Mouse (Mus musculus) lung, embryonic 14.5 days (tissue): Measurements from ENCODE around the gene Dock6. TPM values are rescaled to one million over a fixed set of nuclear protein-coding genes. Genes with fewer than 3 reads are reported as not detected.

ENCODE experiments used
- ATAC-seq: fragments of 200-750 bp; cut with Nextera tagmentation; 2 replicates; pipeline ENCODE4 v1.8.0; 2017; ENCODE audit warnings: mild to moderate bottlenecking, moderate TSS enrichment, moderate library complexity; ENCODE audit not compliant: insufficient read depth
- DNase-seq: peaks from one replicate; pipeline ENCODE4 v3.0.0-alpha.2; 2015
- H3K27ac ChIP-seq: fragments of 300-500 bp; sonication (generic); 2 replicates; pipeline ENCODE4 v1.5.1; 2014; ENCODE audit warnings: low read depth, mild to moderate bottlenecking, moderate library complexity
- H3K27me3 ChIP-seq: fragments of 300-500 bp; sonication (generic); 2 replicates; pipeline ENCODE4 v1.6.1; 2014; ENCODE audit warnings: low read length, control low read depth; ENCODE audit not compliant: insufficient read depth
- H3K36me3 ChIP-seq: fragments of 300-500 bp; sonication (generic); 2 replicates; pipeline ENCODE4 v1.6.1; 2014; ENCODE audit warnings: control low read depth; ENCODE audit not compliant: insufficient read depth
- H3K4me1 ChIP-seq: fragments of 300-500 bp; sonication (generic); 2 replicates; pipeline ENCODE4 v1.6.1; 2014; ENCODE audit warnings: antibody characterized with exemption, control low read depth; ENCODE audit not compliant: insufficient read depth
- H3K4me2 ChIP-seq: fragments of 300-500 bp; sonication (generic); 2 replicates; pipeline ENCODE4 v1.6.1; 2014; ENCODE audit warnings: mild to moderate bottlenecking
- H3K4me3 ChIP-seq: fragments of 300-500 bp; sonication (generic); 2 replicates; pipeline ENCODE4 v1.5.1; 2014; ENCODE audit warnings: low read depth, low read length
- H3K9ac ChIP-seq: fragments of 300-500 bp; sonication (generic); 2 replicates; pipeline ENCODE4 v1.6.1; 2014
- H3K9me3 ChIP-seq: fragments of 300-500 bp; sonication (generic); 2 replicates; pipeline ENCODE4 v1.6.1; 2016; ENCODE audit warnings: low read depth, low read length, control low read depth
- CTCF ChIP-seq: IDR thresholded peaks from 2 replicates; pipeline ENCODE4 v1.5.1; 2016; ENCODE audit warnings: antibody characterized with exemption, low read depth
- WGBS: fragments of 180-500 bp; shearing (Covaris S2); extraction: QIAGEN DNeasy Blood & Tissue Kit; methylation state at CpG from one replicate; pipeline ENCODE4 v1.1.7; 2014; 5-methylcytosine and 5-hydroxymethylcytosine counted together
- polyA plus RNA-seq: library from polyadenylated mRNA; unstranded; fragments of >200 nt; fragmentation: Nextera tagmentation; extraction: Ambion mirVana; gene quantifications from 2 replicates; pipeline ENCODE4 v1.2.1, GENCODE M21; 2014

The Dock6 gene
- polyA plus RNA-seq, 1 experiment from 2014 or later, result 60.9 TPM

DNA sequence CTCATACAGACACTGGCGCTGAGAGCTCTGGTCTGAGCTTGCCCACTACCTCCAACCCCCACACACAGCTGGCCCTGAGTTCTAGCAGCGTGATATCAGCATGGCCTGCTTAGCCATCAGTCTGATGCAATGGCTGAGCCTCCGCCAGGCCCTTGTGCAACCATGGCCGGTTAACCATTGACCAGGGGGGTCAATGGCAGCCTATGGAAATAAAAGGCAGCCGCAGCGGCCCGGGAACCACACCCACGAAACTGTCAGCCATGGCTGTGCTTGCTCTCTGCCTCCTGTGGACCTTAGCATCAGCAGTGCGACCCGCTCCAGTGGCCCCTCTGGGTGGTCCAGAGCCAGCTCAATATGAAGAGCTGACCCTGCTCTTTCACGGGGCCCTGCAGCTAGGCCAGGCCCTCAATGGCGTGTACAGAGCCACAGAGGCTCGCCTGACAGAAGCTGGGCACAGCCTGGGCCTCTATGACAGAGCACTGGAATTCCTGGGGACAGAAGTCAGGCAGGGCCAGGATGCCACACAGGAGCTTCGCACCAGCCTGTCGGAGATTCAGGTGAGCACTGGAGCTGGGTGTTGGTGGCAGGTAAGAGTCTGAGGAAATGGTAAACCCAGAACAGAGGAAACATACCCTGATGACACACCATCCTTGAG lies 17.1 kb downstream of the Dock6 start, which contains the start of gene Angptl8:
Angptl8 (plus strand) TSS at position 253 of the 655 bp plus-strand sequence.
- H3K36me3 ChIP-seq, result peaks cover 85% of the 10 kb centered on the region
- H3K4me3 ChIP-seq, result no peak within 1 kb of the TSS
- H3K27ac ChIP-seq, result peak within 1 kb of the TSS; percentile 15; the same call in 1 of the 2 replicates
- DNase-seq, result peak; percentile 48
- no peaks in the 10 kb centered on the region for H3K4me1 ChIP-seq
- no peak for TF ChIP-seq CTCF
- 68% methylated on average over 15 of the region's 15 CpGs for whole genome bisulfite sequencing
- H3K27me3 ChIP-seq, result no peaks in the 10 kb centered on the region
- no peak for ATAC-seq
- H3K4me2 ChIP-seq, result no peak within 1 kb of the TSS
- no peak within 1 kb of the TSS for H3K9ac ChIP-seq
- H3K9me3 ChIP-seq, result no peaks in the 10 kb centered on the region

DNA sequence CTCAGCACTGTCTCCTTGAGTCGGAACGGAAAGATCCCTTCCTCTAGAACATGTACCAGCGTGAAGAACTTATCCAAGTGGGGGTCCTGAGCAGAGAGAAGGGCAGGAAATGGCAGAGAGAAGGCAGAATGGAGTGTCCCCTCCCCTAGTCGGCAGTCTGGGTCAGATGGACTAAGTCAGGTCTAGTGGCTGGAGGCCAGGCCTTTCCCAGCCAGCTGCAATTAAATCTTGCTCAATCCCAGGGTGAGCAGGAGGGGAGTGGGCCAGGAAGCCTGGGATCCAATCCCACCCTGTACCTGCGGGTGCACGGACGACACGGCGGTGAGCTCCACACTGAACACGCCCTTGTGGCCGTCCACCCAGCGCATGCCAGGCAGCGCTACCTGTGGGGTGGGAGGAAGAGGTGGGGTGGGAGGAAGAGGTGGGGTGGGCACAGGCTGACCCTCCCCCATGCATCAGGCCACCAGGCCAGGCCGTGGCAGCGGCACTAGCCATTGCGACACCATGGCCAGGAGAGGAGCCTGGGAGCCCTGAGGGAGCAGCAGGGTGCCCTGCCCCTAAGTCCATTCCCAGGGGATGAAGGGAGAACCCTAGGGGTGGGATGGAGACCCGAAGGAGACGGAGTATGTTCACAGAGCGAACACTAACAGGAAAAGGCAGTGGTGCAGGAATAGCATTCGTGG lies 20.7 kb downstream of the Dock6 start:
- Histone ChIP-seq H3K27me3 (no peaks in the 10 kb centered on the region), H3K4me3 (no peak overlapping the region), H3K36me3 (peaks cover 82% of the 10 kb centered on the region), H3K9ac (no peak overlapping the region), H3K4me2 (no peak overlapping the region), H3K27ac (no peak overlapping the region), H3K9me3 (no peaks in the 10 kb centered on the region), H3K4me1 (no peaks in the 10 kb centered on the region)
- TF ChIP-seq CTCF, result no peak
- 86% methylated on average over 20 of the region's 20 CpGs for WGBS
- ATAC-seq, result no peak
- DNase-seq, result no peak

DNA sequence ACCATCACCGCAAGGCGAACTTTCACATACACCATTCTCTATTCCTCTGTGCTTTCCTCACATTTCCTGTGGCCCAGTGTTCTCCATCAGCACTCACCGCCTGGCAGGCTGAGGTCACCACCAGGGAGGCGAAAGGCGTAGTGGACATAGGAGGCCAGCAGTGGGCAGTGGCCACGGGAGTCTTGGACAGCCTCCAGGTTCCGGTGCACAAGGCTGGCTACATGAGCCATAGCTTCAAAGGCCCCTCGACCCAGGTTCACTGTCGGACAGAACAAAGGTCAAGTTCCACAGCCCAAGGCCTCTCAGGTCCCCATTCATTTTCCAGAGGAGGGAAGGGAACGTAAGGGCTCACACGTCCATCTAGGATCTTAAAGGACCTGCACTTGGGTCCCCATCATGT lies 21.5 kb downstream of the Dock6 start:
- Histone ChIP-seq H3K9me3 (no peaks in the 10 kb centered on the region), H3K36me3 (peaks cover 78% of the 10 kb centered on the region), H3K27me3 (no peaks in the 10 kb centered on the region), H3K4me1 (no peaks in the 10 kb centered on the region), H3K4me2 (no peak overlapping the region), H3K9ac (no peak overlapping the region), H3K27ac (no peak overlapping the region), H3K4me3 (no peak overlapping the region)
- 0 out of 2 replicates have a peak, but pooled peaks have one; percentile 13 for TF ChIP-seq CTCF
- no peak for ATAC-seq
- DNase-seq, result no peak
- WGBS, result 75% methylated on average over 11 of the region's 11 CpGs

DNA sequence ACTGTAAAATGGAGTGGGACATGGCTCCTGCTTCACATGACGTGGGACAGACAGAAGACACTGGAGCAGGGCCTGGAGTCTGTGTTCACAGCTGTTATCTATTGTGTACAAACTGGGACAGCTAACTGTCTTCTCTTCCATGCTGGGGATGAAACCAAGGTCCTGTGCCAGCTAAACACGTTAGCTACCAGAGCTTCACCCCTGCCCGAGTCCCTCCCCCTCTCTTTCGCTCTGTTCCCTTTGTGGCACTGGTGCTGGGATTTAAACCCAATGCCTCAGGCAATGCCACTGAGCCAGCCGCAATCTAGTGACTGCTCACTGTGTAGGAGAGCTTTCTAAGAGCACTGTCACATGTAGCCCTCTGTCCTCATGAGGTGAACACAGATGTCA lies 22.0 kb downstream of the Dock6 start:
- no peak overlapping the region for H3K27ac ChIP-seq
- no peak overlapping the region for H3K4me2 ChIP-seq
- WGBS, result 80% methylated on average over 5 of the region's 5 CpGs
- H3K9ac ChIP-seq, result no peak overlapping the region
- no peaks in the 10 kb centered on the region for H3K9me3 ChIP-seq
- no peaks in the 10 kb centered on the region for H3K4me1 ChIP-seq
- no peak overlapping the region for H3K4me3 ChIP-seq
- H3K36me3 ChIP-seq, result peaks cover 74% of the 10 kb centered on the region
- no peaks in the 10 kb centered on the region for H3K27me3 ChIP-seq
- no peak for ATAC-seq
- no peak for TF ChIP-seq CTCF
- no peak for DNase-seq

DNA sequence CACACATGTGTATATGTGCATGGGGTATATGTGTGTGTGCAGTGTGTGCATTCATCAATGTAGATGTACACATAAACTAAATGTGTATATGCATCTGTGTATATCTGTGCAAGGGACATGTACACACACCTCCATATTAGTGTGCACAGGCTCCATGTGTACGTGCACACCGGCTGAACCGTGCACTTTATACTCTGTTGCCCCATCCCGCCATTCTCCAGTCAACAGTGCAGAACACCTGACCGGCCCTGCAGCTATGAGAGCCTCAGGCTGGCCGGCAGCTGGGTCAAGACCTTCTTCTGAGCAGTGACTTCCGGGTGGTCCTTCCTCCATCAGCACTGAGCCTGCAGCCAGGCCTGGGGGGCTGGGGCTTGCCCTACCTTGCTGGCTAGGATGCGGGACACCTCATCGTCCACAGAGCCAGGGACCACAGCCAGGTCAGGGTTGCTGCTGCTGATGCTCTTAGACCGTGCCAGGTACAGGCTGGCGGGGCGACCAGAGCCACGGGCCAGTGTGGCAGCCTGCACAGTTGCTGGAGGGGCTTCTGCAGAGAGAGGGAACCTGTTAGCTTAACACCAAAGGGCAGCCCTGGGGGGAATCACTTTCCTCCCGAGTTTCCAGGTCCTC lies 22.5 kb downstream of the Dock6 start:
- no peak for ATAC-seq
- no peak for DNase-seq
- peaks cover 68% of the 10 kb centered on the region for H3K36me3 ChIP-seq

DNA sequence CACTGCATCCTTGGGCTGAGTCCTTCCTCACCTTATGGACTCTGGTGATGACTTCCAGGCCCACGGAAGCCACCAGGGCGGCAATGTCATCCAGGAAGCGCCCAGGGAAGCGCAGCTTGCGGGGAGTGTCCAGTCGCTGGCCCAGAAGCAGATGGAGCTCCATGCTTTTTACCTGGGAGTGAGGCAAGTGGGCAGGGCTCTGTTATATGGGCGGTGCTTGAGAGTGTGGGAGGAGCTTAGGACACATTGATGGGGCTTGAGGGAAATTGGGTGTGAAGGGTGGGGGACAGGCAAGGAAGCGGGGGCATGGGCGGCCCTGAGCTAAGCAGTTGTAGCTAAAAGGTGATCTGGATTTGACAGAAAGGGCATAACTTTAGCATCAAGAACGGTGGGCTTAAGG lies 28.1 kb downstream of the Dock6 start:
- Histone ChIP-seq H3K27me3 (no peaks in the 10 kb centered on the region), H3K9ac (no peak overlapping the region), H3K27ac (no peak overlapping the region), H3K4me1 (no peaks in the 10 kb centered on the region), H3K4me3 (no peak overlapping the region), H3K9me3 (no peaks in the 10 kb centered on the region), H3K4me2 (no peak overlapping the region), H3K36me3 (peaks cover 56% of the 10 kb centered on the region)
- no peak for TF ChIP-seq CTCF
- no peak for ATAC-seq
- no peak for DNase-seq
- 59% methylated on average over 10 of the region's 10 CpGs for WGBS

More for the DNA sequence above, 22.5 kb downstream of the Dock6 start:
- H3K4me2 ChIP-seq, result no peak overlapping the region
- 77% methylated on average over 14 of the region's 14 CpGs for WGBS
- H3K9me3 ChIP-seq, result no peaks in the 10 kb centered on the region
- H3K4me1 ChIP-seq, result no peaks in the 10 kb centered on the region
- no peak overlapping the region for H3K4me3 ChIP-seq
- H3K9ac ChIP-seq, result no peak overlapping the region
- no peak for TF ChIP-seq CTCF
- H3K27me3 ChIP-seq, result no peaks in the 10 kb centered on the region
- no peak overlapping the region for H3K27ac ChIP-seq

DNA sequence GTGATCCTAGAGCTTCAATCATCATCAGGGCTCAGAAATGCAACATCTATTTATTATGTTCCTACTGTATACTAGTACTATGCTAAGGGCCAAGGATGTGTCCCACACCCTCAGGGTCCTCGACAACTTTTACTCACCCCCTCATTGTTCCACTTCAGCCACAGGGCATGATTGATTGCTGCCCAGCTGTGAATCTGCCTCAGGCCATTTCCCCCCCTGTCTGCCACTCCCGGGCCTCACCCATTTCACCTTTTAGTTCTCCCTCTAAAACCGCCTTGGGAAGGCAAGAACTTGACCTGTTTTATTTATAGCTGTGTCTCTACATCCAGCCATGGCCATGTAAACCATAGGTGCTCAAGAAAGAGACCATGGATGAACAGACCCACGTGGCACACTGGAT lies 28.5 kb downstream of the Dock6 start:
- Histone ChIP-seq H3K4me1 (no peaks in the 10 kb centered on the region), H3K4me3 (no peak overlapping the region), H3K9me3 (no peaks in the 10 kb centered on the region), H3K9ac (no peak overlapping the region), H3K27me3 (no peaks in the 10 kb centered on the region), H3K4me2 (no peak overlapping the region), H3K27ac (no peak overlapping the region), H3K36me3 (peaks cover 56% of the 10 kb centered on the region)
- ATAC-seq (no peak), DNase-seq (no peak)
- 55% methylated on average over 4 of the region's 4 CpGs for WGBS
- TF ChIP-seq CTCF, result no peak
